Mouse (Mus musculus): Measurements from ENCODE around the gene Rcn1. TPM values are rescaled to one million over a fixed set of nuclear protein-coding genes. Genes with fewer than 3 reads are reported as not detected.

Gene Rcn1
- polyA plus RNA-seq, 1 experiment from 2014 or later = 111 TPM

- Histone ChIP-seq H3K4me2 (replicated peaks) (no peak overlapping the region), H3K27ac (no peak overlapping the region), H3K4me1 (no peaks in the 10 kb centered on the region; the same call in 1 of the 2 replicates), H3K36me3 (no peaks in the 10 kb centered on the region), H3K27me3 (replicated peaks) (no peaks in the 10 kb centered on the region), H3K9ac (no peak overlapping the region), H3K9me3 (no peaks in the 10 kb centered on the region), H3K4me3 (no peak overlapping the region)
- 54% methylated on average over 8 of the region's 8 CpGs for WGBS
- peak; percentile 52; the same call in 1 of the 2 replicates for ATAC-seq (ENCODE audit: low FRiP score, low read depth)
Measured at GRCm38 (mm10) chr2:105416660-105417348, 17.7 kb upstream of the Rcn1 start.

GRCm38 (mm10) chr2:105416046-105416659 lies 17.0 kb upstream of the Rcn1 start:
- H3K27ac ChIP-seq = no peak overlapping the region
- H3K4me2 ChIP-seq (replicated peaks) = no peak overlapping the region
- H3K4me3 ChIP-seq = no peak overlapping the region
- H3K36me3 ChIP-seq = no peaks in the 10 kb centered on the region
- no peak for ATAC-seq (ENCODE audit: low FRiP score, low read depth)
- no peaks in the 10 kb centered on the region for H3K9me3 ChIP-seq
- no peaks in the 10 kb centered on the region; the same call in 1 of the 2 replicates for H3K4me1 ChIP-seq
- WGBS = 70% methylated on average over 7 of the region's 7 CpGs
- H3K27me3 ChIP-seq (replicated peaks) = no peaks in the 10 kb centered on the region; the same call in 1 of the 2 replicates
- no peak overlapping the region for H3K9ac ChIP-seq

GRCm38 (mm10) chr2:105414309-105414708 lies 15.2 kb upstream of the Rcn1 start:
- Histone ChIP-seq H3K4me1 (no peaks in the 10 kb centered on the region; the same call in 1 of the 2 replicates), H3K9me3 (no peaks in the 10 kb centered on the region)
- WGBS = 88% methylated on average over 2 of the region's 2 CpGs

GRCm38 (mm10) chr2:105409253-105409652 lies 10.1 kb upstream of the Rcn1 start:
- Histone ChIP-seq H3K4me3 (no peak overlapping the region), H3K27me3 (replicated peaks) (no peaks in the 10 kb centered on the region; the same call in 1 of the 2 replicates), H3K36me3 (no peaks in the 10 kb centered on the region), H3K4me1 (no peaks in the 10 kb centered on the region), H3K9me3 (no peaks in the 10 kb centered on the region), H3K4me2 (replicated peaks) (no peak overlapping the region), H3K9ac (no peak overlapping the region), H3K27ac (no peak overlapping the region)
- no peak for ATAC-seq (ENCODE audit: low FRiP score, low read depth)
- WGBS = 94% methylated on average over 1 of the region's 1 CpGs

More at GRCm38 (mm10) chr2:105414309-105414708, 15.2 kb upstream of the Rcn1 start:
- H3K4me2 ChIP-seq (replicated peaks) = no peak overlapping the region
- ATAC-seq (ENCODE audit: low FRiP score, low read depth) = no peak
- H3K27ac ChIP-seq = no peak overlapping the region
- no peak overlapping the region for H3K9ac ChIP-seq
- H3K4me3 ChIP-seq = no peak overlapping the region
- no peaks in the 10 kb centered on the region for H3K36me3 ChIP-seq
- H3K27me3 ChIP-seq (replicated peaks) = no peaks in the 10 kb centered on the region; the same call in 1 of the 2 replicates

GRCm38 (mm10) chr2:105408511-105408910 lies 9.4 kb upstream of the Rcn1 start:
- no peak overlapping the region for H3K4me3 ChIP-seq
- H3K9ac ChIP-seq = no peak overlapping the region
- no peaks in the 10 kb centered on the region for H3K36me3 ChIP-seq
- no peak overlapping the region for H3K27ac ChIP-seq
- H3K27me3 ChIP-seq (replicated peaks) = no peaks in the 10 kb centered on the region; the same call in 1 of the 2 replicates
- no peaks in the 10 kb centered on the region for H3K9me3 ChIP-seq
- no peak overlapping the region for H3K4me2 ChIP-seq (replicated peaks)
- no peaks in the 10 kb centered on the region for H3K4me1 ChIP-seq
- 71% methylated on average over 4 of the region's 4 CpGs for WGBS
- ATAC-seq (ENCODE audit: low FRiP score, low read depth) = no peak

GRCm38 (mm10) chr2:105402180-105402579 lies 3.1 kb upstream of the Rcn1 start:
- Histone ChIP-seq H3K4me1 (peaks cover 17% of the 10 kb centered on the region), H3K9ac (no peak overlapping the region), H3K27me3 (replicated peaks) (no peaks in the 10 kb centered on the region), H3K9me3 (no peaks in the 10 kb centered on the region), H3K27ac (no peak overlapping the region), H3K4me2 (replicated peaks) (no peak overlapping the region), H3K36me3 (no peaks in the 10 kb centered on the region), H3K4me3 (no peak overlapping the region)
- ATAC-seq (ENCODE audit: low FRiP score, low read depth) = no peak
- WGBS = 92% methylated on average over 2 of the region's 2 CpGs

- H3K9ac ChIP-seq = no peak overlapping the region
- no peaks in the 10 kb centered on the region for H3K9me3 ChIP-seq
- no peaks in the 10 kb centered on the region for H3K27me3 ChIP-seq (replicated peaks)
- no peaks in the 10 kb centered on the region for H3K36me3 ChIP-seq
- H3K4me2 ChIP-seq (replicated peaks) = no peak overlapping the region
- ATAC-seq (ENCODE audit: low FRiP score, low read depth) = no peak
- no peak overlapping the region for H3K4me3 ChIP-seq
- WGBS = 89% methylated on average over 4 of the region's 4 CpGs
- peaks cover 21% of the 10 kb centered on the region for H3K4me1 ChIP-seq
- no peak overlapping the region for H3K27ac ChIP-seq
Measured at GRCm38 (mm10) chr2:105400558-105400957, 1.4 kb upstream of the Rcn1 start.

- 0 out of 2 replicates have a peak, but pooled peaks cover 3% of the 10 kb centered on the region for H3K36me3 ChIP-seq
- H3K9me3 ChIP-seq = no peaks in the 10 kb centered on the region
- H3K4me1 ChIP-seq = peaks cover 21% of the 10 kb centered on the region
- no peaks in the 10 kb centered on the region for H3K27me3 ChIP-seq (replicated peaks)
- H3K27ac ChIP-seq = peak overlapping the region; percentile 60; the same call in 1 of the 2 replicates
- peak overlapping the region; percentile 94 for H3K4me2 ChIP-seq (replicated peaks)
- WGBS = under 1% methylated on average over 31 of the region's 31 CpGs
- peak overlapping the region; percentile 69 for H3K4me3 ChIP-seq
- H3K9ac ChIP-seq = peak overlapping the region; percentile 85
- peak; percentile 64 for ATAC-seq (ENCODE audit: low FRiP score, low read depth)
Measured at GRCm38 (mm10) chr2:105398636-105399084, 459 bp downstream of the Rcn1 start.

GRCm38 (mm10) chr2:105397446-105398211 lies 1.5 kb downstream of the Rcn1 start:
- ATAC-seq (ENCODE audit: low FRiP score, low read depth) = no peak
- Histone ChIP-seq H3K9me3 (no peaks in the 10 kb centered on the region), H3K4me3 (peak overlapping the region; percentile 69), H3K27ac (no peak overlapping the region), H3K27me3 (replicated peaks) (no peaks in the 10 kb centered on the region), H3K9ac (peak overlapping the region; percentile 85; the same call in 1 of the 2 replicates), H3K36me3 (0 out of 2 replicates have a peak, but pooled peaks cover 3% of the 10 kb centered on the region), H3K4me1 (peaks cover 21% of the 10 kb centered on the region), H3K4me2 (replicated peaks) (peak overlapping the region; percentile 94)
- WGBS = 23% methylated on average over 5 of the region's 5 CpGs

GRCm38 (mm10) chr2:105396066-105396465 lies 3.1 kb downstream of the Rcn1 start:
- no peak overlapping the region for H3K4me3 ChIP-seq
- no peak overlapping the region for H3K4me2 ChIP-seq (replicated peaks)
- WGBS = 97% methylated on average over 9 of the region's 9 CpGs
- H3K9ac ChIP-seq = no peak overlapping the region
- peaks cover 14% of the 10 kb centered on the region for H3K36me3 ChIP-seq
- H3K27me3 ChIP-seq (replicated peaks) = no peaks in the 10 kb centered on the region
- H3K9me3 ChIP-seq = no peaks in the 10 kb centered on the region
- no peak for ATAC-seq (ENCODE audit: low FRiP score, low read depth)
- H3K27ac ChIP-seq = no peak overlapping the region
- H3K4me1 ChIP-seq = peaks cover 21% of the 10 kb centered on the region

- no peak overlapping the region for H3K9ac ChIP-seq
- H3K27ac ChIP-seq = no peak overlapping the region
- no peaks in the 10 kb centered on the region for H3K9me3 ChIP-seq
- no peak overlapping the region for H3K4me3 ChIP-seq
- H3K27me3 ChIP-seq (replicated peaks) = no peaks in the 10 kb centered on the region
- WGBS = 96% methylated on average over 4 of the region's 4 CpGs
- H3K4me2 ChIP-seq (replicated peaks) = no peak overlapping the region
- peaks cover 18% of the 10 kb centered on the region for H3K4me1 ChIP-seq
- peaks cover 18% of the 10 kb centered on the region for H3K36me3 ChIP-seq
- ATAC-seq (ENCODE audit: low FRiP score, low read depth) = no peak
Measured at GRCm38 (mm10) chr2:105394375-105394774, 4.7 kb downstream of the Rcn1 start.

- H3K27ac ChIP-seq = no peak overlapping the region
- no peak overlapping the region for H3K4me2 ChIP-seq (replicated peaks)
- 56% methylated on average over 2 of the region's 2 CpGs for WGBS
- no peak overlapping the region for H3K9ac ChIP-seq
- H3K27me3 ChIP-seq (replicated peaks) = no peaks in the 10 kb centered on the region
- no peak for ATAC-seq (ENCODE audit: low FRiP score, low read depth)
- H3K9me3 ChIP-seq = no peaks in the 10 kb centered on the region
- no peak overlapping the region for H3K4me3 ChIP-seq
- H3K4me1 ChIP-seq = peaks cover 7% of the 10 kb centered on the region; the same call in 1 of the 2 replicates
- H3K36me3 ChIP-seq = peaks cover 31% of the 10 kb centered on the region
Measured at GRCm38 (mm10) chr2:105392514-105392913, 6.6 kb downstream of the Rcn1 start.
